Mouse (Mus musculus): ENCODE data around the gene Gm49661. TPM values are rescaled to one million over a fixed set of nuclear protein-coding genes. Genes with fewer than 3 reads are reported as not detected.

Gene Gm49661
- polyA plus RNA-seq, 1 experiment = 477 TPM

DNA sequence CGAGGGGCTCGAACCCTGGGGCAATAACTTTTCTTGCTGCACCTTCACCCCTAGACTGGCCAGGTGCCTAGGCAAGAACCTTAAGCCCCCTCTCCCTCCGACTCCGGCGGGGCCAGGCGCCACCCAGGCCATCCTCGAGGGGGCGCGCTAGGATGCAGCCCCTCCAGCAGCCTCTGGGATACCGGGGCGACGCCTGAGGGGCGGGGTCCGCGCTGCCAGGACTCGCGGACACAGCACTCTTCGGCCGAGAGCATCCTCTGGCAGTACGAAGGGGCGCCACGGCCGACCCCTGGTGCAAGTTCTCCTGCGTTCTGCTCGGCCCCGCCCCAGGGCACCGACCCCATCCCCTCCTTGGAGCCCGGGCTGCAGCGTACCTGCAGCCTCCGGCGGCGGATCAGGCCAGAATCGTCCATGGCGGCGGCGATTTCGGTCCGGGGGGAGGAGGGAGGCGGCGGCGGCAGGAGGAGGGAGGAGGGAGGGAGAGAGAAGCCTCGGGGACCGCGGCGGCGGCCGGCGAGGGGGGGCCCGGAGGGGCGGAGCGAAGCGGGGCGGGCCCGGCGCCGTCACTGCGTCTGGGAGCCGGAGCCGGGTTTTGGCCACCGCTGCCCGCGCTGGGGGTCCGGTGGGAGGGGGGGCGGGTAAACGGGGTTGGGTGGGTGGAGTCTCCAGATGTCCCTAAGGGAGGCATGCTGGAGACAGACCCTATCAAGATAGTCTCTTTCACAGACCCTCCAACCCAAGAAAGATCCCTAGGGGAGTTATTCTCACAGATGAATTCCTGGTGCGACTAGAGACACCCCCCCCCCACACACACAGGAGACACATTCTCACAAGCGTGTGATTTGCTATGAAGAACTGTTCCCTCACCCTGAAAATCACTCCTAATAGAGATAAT is 23.4 kb downstream of the Gm49661 start:
- Histone ChIP-seq H3K4me3 (ENCODE audit: control insufficient read depth, low read depth, low read length) (peak overlapping the region; percentile 15), H3K36me3 (ENCODE audit: control insufficient read depth, insufficient read depth, low read length) (no peaks in the 10 kb centered on the region), H3K27ac (ENCODE audit: control insufficient read depth, insufficient read depth, low read depth, low read length) (no peak overlapping the region), H3K4me1 (ENCODE audit: control insufficient read depth, insufficient read depth, low read length) (peaks cover 24% of the 10 kb centered on the region), H3K27me3 (ENCODE audit: control insufficient read depth, insufficient read depth, low read length) (peaks cover 2% of the 10 kb centered on the region; the same call in 1 of the 2 replicates)
- TF ChIP-seq POLR2A (IDR thresholded peaks at IDR 0.05; ENCODE audit: control insufficient read depth, low read depth, low read length) (no peak), CTCF (IDR thresholded peaks at IDR 0.05; ENCODE audit: control insufficient read depth, insufficient read depth, insufficient replicate concordance, low read depth, low read length) (peak; percentile 26; the same call in 1 of the 2 replicates)

DNA sequence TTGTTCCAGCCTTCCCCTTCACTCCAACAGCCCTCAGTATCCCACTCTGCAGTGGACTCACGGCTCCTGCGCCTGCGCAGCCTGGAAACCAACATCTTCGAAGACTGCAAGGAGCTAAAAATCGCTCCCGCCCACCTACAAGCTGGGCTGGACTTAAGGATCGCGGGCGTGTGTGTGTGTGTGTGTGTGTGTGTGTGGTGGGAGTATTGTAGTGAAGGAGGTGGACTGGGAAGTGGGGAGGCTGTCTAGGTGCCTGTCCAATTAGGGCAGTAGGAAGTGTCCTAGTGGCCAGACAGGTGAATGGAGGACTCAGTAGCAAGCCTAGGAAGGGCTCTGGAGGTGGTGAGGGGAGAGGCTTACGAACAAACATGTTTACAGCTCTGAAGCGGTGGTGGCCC is 24.0 kb downstream of the Gm49661 start:
- Histone ChIP-seq H3K27me3 (ENCODE audit: control insufficient read depth, insufficient read depth, low read length) (peaks cover 2% of the 10 kb centered on the region; the same call in 1 of the 2 replicates), H3K27ac (ENCODE audit: control insufficient read depth, insufficient read depth, low read depth, low read length) (no peak overlapping the region), H3K36me3 (ENCODE audit: control insufficient read depth, insufficient read depth, low read length) (no peaks in the 10 kb centered on the region), H3K4me1 (ENCODE audit: control insufficient read depth, insufficient read depth, low read length) (peaks cover 24% of the 10 kb centered on the region), H3K4me3 (ENCODE audit: control insufficient read depth, low read depth, low read length) (peak overlapping the region; percentile 28)
- TF ChIP-seq POLR2A (IDR thresholded peaks at IDR 0.05; ENCODE audit: control insufficient read depth, low read depth, low read length) (no peak), CTCF (IDR thresholded peaks at IDR 0.05; ENCODE audit: control insufficient read depth, insufficient read depth, insufficient replicate concordance, low read depth, low read length) (no peak)

DNA sequence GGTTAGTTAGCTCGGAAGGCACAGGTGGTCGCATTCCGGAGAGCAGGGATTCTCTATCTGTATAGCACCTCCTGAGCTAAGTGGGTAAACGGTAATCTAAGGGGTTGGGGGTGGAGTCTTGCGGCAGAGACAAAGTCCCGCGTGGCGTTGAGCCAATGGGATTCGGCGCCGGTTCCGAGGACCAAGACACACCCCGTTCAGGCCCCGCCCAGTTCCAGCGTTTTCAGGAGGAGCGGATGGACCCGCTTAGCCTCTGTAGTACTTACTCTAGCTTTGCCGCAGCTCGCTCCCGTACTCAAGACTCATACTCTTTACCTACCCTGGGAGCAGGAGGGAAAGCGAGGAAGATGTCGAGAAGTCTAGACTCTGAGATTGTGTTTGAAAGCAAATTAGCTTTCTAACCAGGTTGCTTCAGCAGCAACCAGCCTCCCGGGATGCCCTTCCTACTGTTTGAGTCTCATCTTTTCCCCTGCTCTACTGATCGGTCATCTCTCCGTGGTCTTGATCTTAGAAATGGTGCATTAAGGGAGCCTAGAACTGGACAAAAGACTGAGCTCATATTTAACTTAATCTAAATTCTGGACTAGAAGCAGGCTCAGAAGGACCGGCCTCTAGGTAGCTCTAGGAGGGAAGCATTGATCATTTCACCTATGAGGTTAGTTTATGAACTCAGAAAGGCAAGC is 24.6 kb downstream of the Gm49661 start:
- H3K4me3 ChIP-seq (ENCODE audit: control insufficient read depth, low read depth, low read length) = peak overlapping the region; percentile 76
- peaks cover 2% of the 10 kb centered on the region; the same call in 1 of the 2 replicates for H3K27me3 ChIP-seq (ENCODE audit: control insufficient read depth, insufficient read depth, low read length)
- peak overlapping the region; percentile 95 for H3K27ac ChIP-seq (ENCODE audit: control insufficient read depth, insufficient read depth, low read depth, low read length)
- H3K4me1 ChIP-seq (ENCODE audit: control insufficient read depth, insufficient read depth, low read length) = peaks cover 24% of the 10 kb centered on the region
- TF ChIP-seq POLR2A (IDR thresholded peaks at IDR 0.05; ENCODE audit: control insufficient read depth, low read depth, low read length) = peak; percentile 32; the same call in 1 of the 2 replicates
- no peak for TF ChIP-seq CTCF (IDR thresholded peaks at IDR 0.05; ENCODE audit: control insufficient read depth, insufficient read depth, insufficient replicate concordance, low read depth, low read length)
- H3K36me3 ChIP-seq (ENCODE audit: control insufficient read depth, insufficient read depth, low read length) = no peaks in the 10 kb centered on the region

DNA sequence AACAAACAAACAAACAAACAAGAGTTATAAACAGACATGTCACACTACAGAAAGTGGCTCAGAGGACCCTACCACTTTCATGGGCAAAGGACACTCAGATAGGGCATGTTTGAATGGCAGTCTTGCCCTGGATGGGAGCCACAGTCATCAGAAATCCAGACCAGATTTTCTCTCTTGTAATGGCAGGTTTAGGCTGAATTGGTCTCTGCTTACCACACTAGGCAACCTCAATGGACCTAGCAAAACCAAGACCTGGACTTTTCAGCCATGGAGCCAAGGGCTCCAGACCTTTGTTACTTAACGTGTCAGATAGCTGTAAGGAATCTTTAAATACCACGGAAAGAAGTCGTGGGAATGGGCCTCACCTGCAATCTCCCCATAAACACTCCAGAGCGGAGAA is 25.5 kb downstream of the Gm49661 start:
- peak overlapping the region; percentile 29; the same call in 1 of the 2 replicates for H3K4me3 ChIP-seq (ENCODE audit: control insufficient read depth, low read depth, low read length)
- H3K27me3 ChIP-seq (ENCODE audit: control insufficient read depth, insufficient read depth, low read length) = peaks cover 2% of the 10 kb centered on the region; the same call in 1 of the 2 replicates
- H3K36me3 ChIP-seq (ENCODE audit: control insufficient read depth, insufficient read depth, low read length) = no peaks in the 10 kb centered on the region
- H3K27ac ChIP-seq (ENCODE audit: control insufficient read depth, insufficient read depth, low read depth, low read length) = peak overlapping the region; percentile 95
- peaks cover 24% of the 10 kb centered on the region for H3K4me1 ChIP-seq (ENCODE audit: control insufficient read depth, insufficient read depth, low read length)
- no peak for TF ChIP-seq CTCF (IDR thresholded peaks at IDR 0.05; ENCODE audit: control insufficient read depth, insufficient read depth, insufficient replicate concordance, low read depth, low read length)
- no peak for TF ChIP-seq POLR2A (IDR thresholded peaks at IDR 0.05; ENCODE audit: control insufficient read depth, low read depth, low read length)

DNA sequence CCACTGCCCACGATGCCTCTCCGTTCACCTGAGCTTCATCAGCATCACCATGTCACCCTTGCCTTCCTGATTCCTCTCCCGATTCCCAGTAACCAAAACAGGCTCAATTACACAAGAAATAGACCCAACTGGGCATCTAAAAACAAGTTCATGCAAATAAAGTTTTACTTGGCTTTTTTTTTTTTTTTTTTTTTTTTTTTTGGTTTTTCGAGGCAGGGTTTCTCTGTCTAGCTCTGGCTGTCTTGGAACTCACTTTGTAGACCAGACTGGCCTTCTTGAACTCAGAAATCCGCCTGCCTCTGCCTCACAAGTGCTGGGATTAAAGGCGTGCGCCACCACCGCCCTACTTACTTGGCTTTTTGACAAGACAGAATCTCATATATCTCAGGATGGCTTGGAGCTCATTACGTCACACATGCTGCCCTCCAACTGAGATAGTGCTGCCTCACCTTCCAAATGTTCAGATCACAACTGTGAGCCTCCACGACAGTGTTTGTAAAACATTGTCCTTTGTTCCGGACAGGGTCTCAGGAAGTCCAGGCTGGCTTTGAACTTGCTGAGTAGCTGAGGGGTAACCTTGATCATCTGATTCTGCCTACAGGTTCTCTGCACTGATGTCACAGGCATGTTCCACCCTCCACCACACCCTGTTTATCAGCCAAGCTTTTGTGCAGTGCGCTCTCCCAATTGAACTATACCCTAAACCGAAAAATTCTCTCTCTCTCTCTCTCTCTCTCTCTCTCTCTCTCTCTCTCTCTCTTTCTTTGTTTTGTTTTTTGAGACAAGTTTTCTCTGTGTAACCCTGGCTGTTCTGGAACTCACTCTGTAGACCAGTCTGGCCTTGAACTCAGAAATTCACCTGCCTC is 31.4 kb downstream of the Gm49661 start:
- Histone ChIP-seq H3K4me1 (ENCODE audit: control insufficient read depth, insufficient read depth, low read length) (peaks cover 18% of the 10 kb centered on the region), H3K27me3 (ENCODE audit: control insufficient read depth, insufficient read depth, low read length) (no peaks in the 10 kb centered on the region), H3K36me3 (ENCODE audit: control insufficient read depth, insufficient read depth, low read length) (no peaks in the 10 kb centered on the region), H3K27ac (ENCODE audit: control insufficient read depth, insufficient read depth, low read depth, low read length) (no peak overlapping the region), H3K4me3 (ENCODE audit: control insufficient read depth, low read depth, low read length) (no peak overlapping the region)
- TF ChIP-seq POLR2A (IDR thresholded peaks at IDR 0.05; ENCODE audit: control insufficient read depth, low read depth, low read length) (no peak), CTCF (IDR thresholded peaks at IDR 0.05; ENCODE audit: control insufficient read depth, insufficient read depth, insufficient replicate concordance, low read depth, low read length) (no peak)

DNA sequence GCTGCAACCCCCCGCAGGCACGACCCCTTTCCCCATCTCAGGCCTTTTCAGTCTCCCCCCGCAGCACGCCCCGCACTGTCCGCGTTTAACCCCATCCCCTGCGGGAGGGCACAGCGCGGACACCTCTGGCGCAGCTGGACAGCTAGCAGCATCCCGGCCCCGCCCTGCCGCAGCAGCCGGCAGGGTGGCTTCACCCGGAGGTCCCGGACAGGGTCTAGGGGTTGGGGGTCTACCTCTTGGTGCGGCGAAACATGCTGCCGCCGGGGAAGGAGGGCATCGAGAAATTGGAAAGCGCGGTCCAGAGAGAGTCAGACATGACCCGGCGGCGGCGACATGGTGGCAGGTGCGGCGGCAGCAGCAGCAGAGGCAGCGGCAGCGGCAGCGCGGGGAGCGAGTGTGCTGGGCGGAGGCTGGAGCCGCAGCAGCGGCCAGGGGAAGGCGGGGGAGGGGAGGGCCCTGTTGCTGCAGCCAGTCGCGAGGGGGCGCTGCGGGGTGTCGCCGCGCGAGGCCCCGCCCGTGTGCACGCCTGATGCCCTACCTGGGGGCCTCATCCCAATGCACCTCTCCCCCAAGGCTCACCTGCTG is 32.2 kb downstream of the Gm49661 start, which contains the start of gene Mast1:
TSS of gene Mast1 (minus strand) at position 398 of the 585 bp plus-strand sequence.
- peak within 1 kb of the TSS; percentile 67 for H3K4me3 ChIP-seq (ENCODE audit: control insufficient read depth, low read depth, low read length)
- TF ChIP-seq CTCF (IDR thresholded peaks at IDR 0.05; ENCODE audit: control insufficient read depth, insufficient read depth, insufficient replicate concordance, low read depth, low read length) (peak; percentile 67), POLR2A (IDR thresholded peaks at IDR 0.05; ENCODE audit: control insufficient read depth, low read depth, low read length) (no peak)
- H3K36me3 ChIP-seq (ENCODE audit: control insufficient read depth, insufficient read depth, low read length) = no peaks in the 10 kb centered on the region
- H3K4me1 ChIP-seq (ENCODE audit: control insufficient read depth, insufficient read depth, low read length) = peaks cover 18% of the 10 kb centered on the region
- no peak within 1 kb of the TSS for H3K27ac ChIP-seq (ENCODE audit: control insufficient read depth, insufficient read depth, low read depth, low read length)
- no peaks in the 10 kb centered on the region for H3K27me3 ChIP-seq (ENCODE audit: control insufficient read depth, insufficient read depth, low read length)
